Mouse (Mus musculus) heart, embryonic 13.5 days (tissue): ENCODE data around the gene Mybpc1. TPM values are rescaled to one million over a fixed set of nuclear protein-coding genes. Genes with fewer than 3 reads are reported as not detected.
"Not testable (repeated sequence)": the region's sequence is repeated elsewhere in the genome, so short reads cannot be mapped to it uniquely, and the experiment has no call there.

Experiments
- ATAC-seq: fragments of 200-750 bp; cut with Nextera tagmentation; 2 replicates; pipeline ENCODE4 v1.8.0; 2017; ENCODE audit warnings: moderate TSS enrichment; ENCODE audit not compliant: insufficient number of reproducible peaks, low FRiP score, low TSS enrichment; ENCODE audit errors: extremely low read depth
- H3K27ac ChIP-seq: fragments of 300-500 bp; sonication (generic); replicated peaks from 2 replicates; pipeline ENCODE4 v1.5.1; 2015; ENCODE audit warnings: moderate library complexity, mild to moderate bottlenecking, inconsistent platforms
- H3K27me3 ChIP-seq: fragments of 300-500 bp; sonication (generic); replicated peaks from 2 replicates; pipeline ENCODE4 v1.6.1; 2015; ENCODE audit warnings: mild to moderate bottlenecking, inconsistent platforms
- H3K36me3 ChIP-seq: fragments of 300-500 bp; sonication (generic); 2 replicates; pipeline ENCODE4 v1.6.1; 2015; ENCODE audit warnings: mild to moderate bottlenecking, inconsistent platforms
- H3K4me1 ChIP-seq: fragments of 300-500 bp; sonication (generic); 2 replicates; pipeline ENCODE4 v1.6.1; 2015; ENCODE audit warnings: inconsistent platforms
- H3K4me2 ChIP-seq: fragments of 300-500 bp; sonication (generic); 2 replicates; pipeline ENCODE4 v1.6.1; 2015; ENCODE audit warnings: inconsistent platforms, mild to moderate bottlenecking, moderate library complexity
- H3K4me3 ChIP-seq: fragments of 300-500 bp; sonication (generic); 2 replicates; pipeline ENCODE4 v1.5.1; 2015; ENCODE audit warnings: moderate library complexity, mild to moderate bottlenecking, inconsistent platforms
- H3K9ac ChIP-seq: fragments of 300-500 bp; sonication (generic); 2 replicates; pipeline ENCODE4 v1.6.1; 2015; ENCODE audit warnings: inconsistent platforms, mild to moderate bottlenecking, moderate library complexity
- H3K9me3 ChIP-seq: fragments of 300-500 bp; sonication (generic); 2 replicates; pipeline ENCODE4 v1.6.1; 2016; ENCODE audit warnings: inconsistent platforms
- WGBS: fragments of 180-500 bp; shearing (Covaris S2); methylation state at CpG from one replicate; pipeline ENCODE4 v1.1.7; 2015; ENCODE audit warnings: mixed read lengths; 5-methylcytosine and 5-hydroxymethylcytosine counted together
- polyA plus RNA-seq: library from polyadenylated mRNA; unstranded; fragments of >200 nt; fragmentation: Nextera tagmentation; extraction: Ambion mirVana; gene quantifications from 2 replicates; pipeline ENCODE4 v1.2.1, GENCODE M21; 2015

Gene Mybpc1
- polyA plus RNA-seq, 1 experiment from 2014 or later: 2.0 TPM

- no peaks in the 10 kb centered on the region; the same call in 1 of the 2 replicates for H3K9me3 ChIP-seq
- no peak overlapping the region for H3K9ac ChIP-seq
- no peaks in the 10 kb centered on the region for H3K27me3 ChIP-seq
- no peak for ATAC-seq
- H3K4me3 ChIP-seq: no peak overlapping the region
- H3K4me1 ChIP-seq: no peaks in the 10 kb centered on the region
- no peak overlapping the region for H3K27ac ChIP-seq
- no peak overlapping the region for H3K4me2 ChIP-seq
- WGBS: 86% methylated on average over 2 of the region's 2 CpGs
- no peaks in the 10 kb centered on the region for H3K36me3 ChIP-seq
These were observed 52.2 kb downstream of the Mybpc1 start for GRCm38 (mm10) chr10:88552738-88553137.

- Histone ChIP-seq H3K9ac (no peak overlapping the region), H3K4me1 (no peaks in the 10 kb centered on the region), H3K4me2 (no peak overlapping the region), H3K9me3 (no peaks in the 10 kb centered on the region; the same call in 1 of the 2 replicates), H3K27ac (no peak overlapping the region), H3K4me3 (no peak overlapping the region), H3K27me3 (no peaks in the 10 kb centered on the region), H3K36me3 (no peaks in the 10 kb centered on the region)
- WGBS: 76% methylated on average over 3 of the region's 3 CpGs
- ATAC-seq: no peak
These were observed 54.7 kb downstream of the Mybpc1 start for GRCm38 (mm10) chr10:88550225-88550624.

DNA sequence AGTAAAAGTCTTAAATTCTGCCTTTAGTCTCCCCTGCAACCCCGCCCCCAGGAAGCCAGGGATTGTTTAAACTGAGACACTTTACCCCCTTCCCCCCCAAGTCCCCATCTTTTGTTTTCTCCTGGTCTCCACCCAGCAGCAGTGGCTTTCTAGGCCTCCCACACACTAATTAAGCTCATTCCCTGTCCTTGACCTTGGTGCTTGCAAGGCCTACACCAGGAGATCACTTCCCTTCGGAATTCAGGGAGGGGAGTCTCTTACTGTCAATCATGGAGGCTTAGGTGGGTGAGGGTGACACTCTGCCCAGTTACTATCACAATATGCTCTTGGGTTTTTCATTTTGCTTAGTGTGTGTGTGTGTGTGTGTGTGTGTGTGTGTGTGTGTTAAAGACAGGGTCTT lies 57.3 kb downstream of the Mybpc1 start:
- H3K36me3 ChIP-seq: no peaks in the 10 kb centered on the region
- no peak overlapping the region for H3K9ac ChIP-seq
- ATAC-seq: no peak
- 58% methylated on average over 2 of the region's 2 CpGs for WGBS
- H3K27me3 ChIP-seq: no peaks in the 10 kb centered on the region
- H3K27ac ChIP-seq: no peak overlapping the region
- H3K9me3 ChIP-seq: peaks cover 9% of the 10 kb centered on the region
- no peak overlapping the region for H3K4me3 ChIP-seq
- no peak overlapping the region for H3K4me2 ChIP-seq
- no peaks in the 10 kb centered on the region for H3K4me1 ChIP-seq

GRCm38 (mm10) chr10:88530631-88531030 lies 74.3 kb downstream of the Mybpc1 start:
- no peak overlapping the region for H3K4me3 ChIP-seq
- H3K9ac ChIP-seq: no peak overlapping the region
- WGBS: 62% methylated on average over 5 of the region's 5 CpGs
- H3K9me3 ChIP-seq: no peaks in the 10 kb centered on the region
- no peaks in the 10 kb centered on the region for H3K36me3 ChIP-seq
- no peaks in the 10 kb centered on the region for H3K27me3 ChIP-seq
- no peak overlapping the region for H3K4me2 ChIP-seq
- no peaks in the 10 kb centered on the region for H3K4me1 ChIP-seq
- H3K27ac ChIP-seq: no peak overlapping the region
- no peak for ATAC-seq

DNA sequence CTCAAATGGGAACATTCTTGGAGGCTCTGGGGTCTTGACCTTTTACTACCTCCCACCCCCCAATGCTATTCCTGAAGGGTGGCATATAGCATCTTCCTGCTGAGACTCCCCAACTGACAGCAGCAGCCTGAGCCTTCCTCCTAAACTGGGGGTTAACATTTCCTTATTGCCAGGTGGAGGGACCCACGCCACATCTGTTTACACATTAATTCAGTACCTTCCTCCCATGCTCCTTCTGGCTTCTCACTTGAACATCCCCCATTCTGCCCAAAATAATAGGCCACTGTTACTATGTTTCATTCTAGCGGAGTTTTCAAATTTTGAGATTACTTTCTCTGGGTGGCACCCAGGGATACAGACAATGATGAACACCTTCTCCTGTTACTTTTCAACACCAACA lies 80.9 kb downstream of the Mybpc1 start:
- Histone ChIP-seq H3K4me3 (no peak overlapping the region), H3K9ac (no peak overlapping the region), H3K27me3 (no peaks in the 10 kb centered on the region), H3K9me3 (no peaks in the 10 kb centered on the region), H3K27ac (no peak overlapping the region), H3K36me3 (no peaks in the 10 kb centered on the region), H3K4me1 (no peaks in the 10 kb centered on the region), H3K4me2 (no peak overlapping the region)
- 86% methylated on average over 2 of the region's 2 CpGs for whole genome bisulfite sequencing
- no peak for ATAC-seq

GRCm38 (mm10) chr10:88523212-88523611 lies 81.7 kb downstream of the Mybpc1 start:
- 67% methylated on average over 1 of the region's 1 CpGs for WGBS
- H3K4me1 ChIP-seq: no peaks in the 10 kb centered on the region

DNA sequence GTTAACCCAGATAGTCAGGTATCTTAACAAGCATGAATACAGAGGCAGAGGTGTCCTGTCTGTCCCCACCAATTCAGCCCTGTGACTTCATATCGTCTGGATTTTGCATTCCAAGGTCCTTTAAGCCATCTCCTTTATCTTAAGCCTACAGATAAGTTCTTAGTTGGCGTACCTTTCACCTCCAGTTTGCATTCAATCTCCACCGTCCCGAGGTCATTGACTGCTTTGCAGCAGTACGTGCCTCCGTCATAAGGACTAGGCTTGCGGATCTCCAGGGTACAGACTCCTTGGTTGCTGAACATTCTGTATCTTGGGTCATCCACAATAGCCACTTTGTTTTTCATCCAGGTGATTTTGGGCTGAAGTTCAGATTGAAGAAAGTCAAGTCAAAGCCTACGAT lies 82.2 kb downstream of the Mybpc1 start:
- no peaks in the 10 kb centered on the region for H3K27me3 ChIP-seq
- no peak for ATAC-seq
- no peak overlapping the region for H3K9ac ChIP-seq
- no peak overlapping the region for H3K27ac ChIP-seq
- H3K4me3 ChIP-seq: no peak overlapping the region
- no peaks in the 10 kb centered on the region for H3K36me3 ChIP-seq
- no peaks in the 10 kb centered on the region for H3K9me3 ChIP-seq
- no peak overlapping the region for H3K4me2 ChIP-seq
- H3K4me1 ChIP-seq: no peaks in the 10 kb centered on the region
- 68% methylated on average over 8 of the region's 8 CpGs for WGBS

More at GRCm38 (mm10) chr10:88523212-88523611, 81.7 kb downstream of the Mybpc1 start:
- no peak overlapping the region for H3K9ac ChIP-seq
- no peaks in the 10 kb centered on the region for H3K9me3 ChIP-seq
- no peak overlapping the region for H3K4me2 ChIP-seq
- H3K27me3 ChIP-seq: no peaks in the 10 kb centered on the region
- no peaks in the 10 kb centered on the region for H3K36me3 ChIP-seq
- ATAC-seq: no peak
- H3K27ac ChIP-seq: no peak overlapping the region
- H3K4me3 ChIP-seq: no peak overlapping the region

DNA sequence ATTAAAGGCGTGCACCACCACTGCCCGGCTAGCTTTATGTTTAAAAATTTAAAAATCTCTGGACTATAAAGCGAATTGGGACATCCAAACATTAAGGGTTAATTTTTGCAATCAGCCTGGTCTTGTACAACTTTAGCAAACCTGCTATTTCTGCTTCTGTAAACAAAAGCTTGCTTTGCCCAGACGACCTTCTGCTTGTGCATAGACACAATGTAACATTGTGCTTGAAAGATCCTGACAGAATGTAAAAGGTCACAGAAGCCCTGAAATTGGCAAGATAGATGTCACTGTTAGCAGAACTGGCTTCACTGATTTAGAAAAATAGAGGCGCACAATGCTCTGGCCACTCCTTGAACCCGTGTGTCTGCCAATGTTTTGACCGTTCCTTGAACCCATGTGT lies 89.9 kb downstream of the Mybpc1 start:
- WGBS: 86% methylated on average over 7 of the region's 7 CpGs
- not testable (repeated sequence) for H3K36me3 ChIP-seq

DNA sequence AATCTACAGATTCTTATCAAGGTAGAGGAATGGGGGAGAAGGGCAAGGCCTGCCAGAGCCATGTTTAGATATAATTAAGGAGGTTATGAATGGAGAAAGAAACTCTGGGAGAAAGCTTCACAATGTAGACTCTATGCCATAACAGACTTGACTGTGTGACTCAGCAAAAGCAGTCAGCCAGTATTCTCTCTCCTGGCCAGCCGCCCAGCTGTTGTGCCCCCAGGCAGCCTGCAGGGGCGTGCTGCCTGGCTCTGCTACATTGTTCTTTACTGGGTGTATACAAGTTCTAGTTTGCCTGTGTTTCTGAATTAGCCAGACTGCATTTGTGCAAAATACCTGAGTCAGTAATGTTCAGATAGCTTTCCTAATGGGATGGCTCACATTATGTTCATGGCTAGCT lies 90.5 kb downstream of the Mybpc1 start:
- H3K27me3 ChIP-seq: no peaks in the 10 kb centered on the region
- WGBS: 63% methylated on average over 2 of the region's 2 CpGs
- H3K36me3 ChIP-seq: no peaks in the 10 kb centered on the region
- no peak overlapping the region for H3K27ac ChIP-seq
- ATAC-seq: no peak
- H3K9me3 ChIP-seq: no peaks in the 10 kb centered on the region
- no peak overlapping the region for H3K9ac ChIP-seq
- H3K4me2 ChIP-seq: no peak overlapping the region
- H3K4me3 ChIP-seq: no peak overlapping the region
- peaks cover 22% of the 10 kb centered on the region for H3K4me1 ChIP-seq

More for the DNA sequence above, 89.9 kb downstream of the Mybpc1 start:
- H3K27me3 ChIP-seq, H3K27ac ChIP-seq, H3K9me3 ChIP-seq, H3K4me3 ChIP-seq, ATAC-seq, H3K4me2 ChIP-seq, H3K9ac ChIP-seq: not testable (repeated sequence)
- peaks cover 19% of the 10 kb centered on the region for H3K4me1 ChIP-seq

DNA sequence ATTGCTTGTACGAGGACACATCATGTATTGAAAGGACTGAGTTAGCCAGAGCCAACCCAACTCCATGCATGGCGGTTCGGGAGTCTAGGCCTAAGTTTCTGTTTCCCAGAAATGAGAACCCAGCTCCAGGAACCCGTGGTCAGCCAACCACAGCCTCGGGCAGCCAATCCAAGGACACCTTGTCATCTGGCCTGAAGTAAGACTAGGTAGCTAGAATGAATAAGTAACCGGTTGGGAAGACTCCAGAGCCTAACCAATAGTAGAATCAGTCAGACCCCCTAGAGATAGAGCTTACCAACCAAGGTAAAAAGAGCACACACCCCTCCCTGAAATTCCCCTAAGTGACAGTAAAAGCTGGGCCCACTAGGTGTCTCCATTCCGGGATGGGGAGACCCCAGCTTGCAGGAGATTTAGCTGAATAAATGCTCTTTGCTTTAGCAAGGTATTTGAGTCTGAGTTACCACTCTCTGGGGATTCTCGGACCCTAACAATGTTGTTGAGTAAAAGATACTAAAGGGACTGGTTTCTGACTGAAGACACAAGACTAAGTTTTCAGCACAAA lies 91.3 kb downstream of the Mybpc1 start:
- 65% methylated on average over 8 of the region's 8 CpGs for WGBS
- no peak for ATAC-seq
- Histone ChIP-seq H3K36me3 (no peaks in the 10 kb centered on the region), H3K9ac (no peak overlapping the region), H3K27ac (no peak overlapping the region), H3K4me3 (no peak overlapping the region), H3K9me3 (no peaks in the 10 kb centered on the region), H3K27me3 (no peaks in the 10 kb centered on the region), H3K4me2 (no peak overlapping the region), H3K4me1 (peaks cover 22% of the 10 kb centered on the region)

GRCm38 (mm10) chr10:88511355-88511754 lies 93.6 kb downstream of the Mybpc1 start:
- Histone ChIP-seq H3K27ac (peak overlapping the region; percentile 74), H3K4me3 (no peak overlapping the region), H3K4me2 (peak overlapping the region; percentile 46; the same call in 1 of the 2 replicates), H3K27me3 (no peaks in the 10 kb centered on the region), H3K4me1 (peaks cover 22% of the 10 kb centered on the region), H3K9ac (no peak overlapping the region), H3K9me3 (no peaks in the 10 kb centered on the region), H3K36me3 (no peaks in the 10 kb centered on the region)
- no peak for ATAC-seq
- 84% methylated on average over 9 of the region's 9 CpGs for WGBS

- Histone ChIP-seq H3K27ac (peak overlapping the region; percentile 74), H3K4me2 (peak overlapping the region; percentile 46), H3K9ac (0 out of 2 replicates have a peak overlapping the region, but pooled peaks have one; percentile 37), H3K4me1 (peaks cover 22% of the 10 kb centered on the region), H3K27me3 (no peaks in the 10 kb centered on the region), H3K36me3 (no peaks in the 10 kb centered on the region), H3K9me3 (no peaks in the 10 kb centered on the region), H3K4me3 (no peak overlapping the region)
- WGBS: 32% methylated on average over 12 of the region's 12 CpGs
- no peak for ATAC-seq
These were observed 94.3 kb downstream of the Mybpc1 start for GRCm38 (mm10) chr10:88510503-88511271.
